8 mouse cellular contexts compared by ENCODE assay signal in genomic region chr11:76201761-76202674, GRCm38 (mm10). TPM values are rescaled to one million over a fixed set of nuclear protein-coding genes. Genes with fewer than 3 reads are reported as not detected.
DNase-seq lines count a peak whose midpoint lies in the region; ATAC-seq and TF ChIP-seq lines count a peak whose summit lies in the region.

No protein-coding gene starts in this region.

- WGBS in lung, embryonic 15.5 days, result under 1% methylated on average over 83 of the region's 90 CpGs

- DNase-seq in G1E (ENCODE audit: low spot score), result peak; percentile 93
- DNase-seq in cerebellum, adult 9-10 months, result peak; percentile 91
- DNase-seq in layer of hippocampus, adult 9-10 months (ENCODE audit: low spot score), result peak; percentile 46
- DNase-seq in testis, postnatal 14 days (ENCODE audit: low spot score), result peak; percentile 73

- peak overlapping the region; percentile 91 for H3K9ac ChIP-seq in lung, embryonic 15.5 days

- peak overlapping the region; percentile 93 for H3K4me3 ChIP-seq in G1E (ENCODE audit: low read depth, low read length)
- peak overlapping the region; percentile 92 for H3K4me3 ChIP-seq in lung, embryonic 15.5 days

- 0 out of 2 replicates have a peak, but pooled peaks cover 5% of the 10 kb centered on the region for H3K27me3 ChIP-seq in G1E (ENCODE audit: insufficient read depth, low read length)
- H3K27me3 ChIP-seq in lung, embryonic 15.5 days, result peaks cover 3% of the 10 kb centered on the region; the same call in 1 of the 2 replicates

- peak overlapping the region; percentile 85 for H3K4me2 ChIP-seq in lung, embryonic 15.5 days

- ATAC-seq in G1E (ENCODE audit: extremely low read depth, insufficient number of reproducible peaks, low FRiP score, poor library complexity, severe bottlenecking), result peak; percentile 63
- ATAC-seq in frontal cortex, adult (ENCODE audit: low TSS enrichment), result peak; percentile 95
- ATAC-seq in hematopoietic stem cell, adult 5-6 weeks (replicated peaks in 1 of 2; ENCODE audit: insufficient read depth in 1 of 2, low FRiP score in 2 of 2, low TSS enrichment in 1 of 2, low read depth in 1 of 2, poor library complexity in 2 of 2, severe bottlenecking in 2 of 2), result peak; percentile 82 to 89
- peak; percentile 99 for ATAC-seq in lung, embryonic 15.5 days (ENCODE audit: borderline replicate concordance, extremely low read depth, low FRiP score, low TSS enrichment)
- ATAC-seq in neutrophil, adult 5-6 weeks (ENCODE audit: extremely low read depth, insufficient number of reproducible peaks, low FRiP score, poor library complexity, severe bottlenecking), result peak; percentile 51

- H3K9me3 ChIP-seq in G1E (replicated peaks), result no peaks in the 10 kb centered on the region
- H3K9me3 ChIP-seq in lung, embryonic 15.5 days, result no peaks in the 10 kb centered on the region

- no peak for TF ChIP-seq CTCF in G1E (IDR thresholded peaks at IDR 0.05; ENCODE audit: low read depth, low read length)

- peaks cover 24% of the 10 kb centered on the region for H3K4me1 ChIP-seq in G1E (ENCODE audit: insufficient read depth, low read depth, low read length)
- peaks cover 22% of the 10 kb centered on the region for H3K4me1 ChIP-seq in lung, embryonic 15.5 days

- H3K27ac ChIP-seq in lung, embryonic 15.5 days, result peak overlapping the region; percentile 73

- H3K36me3 ChIP-seq in G1E (replicated peaks), result peaks cover 34% of the 10 kb centered on the region
- peaks cover 18% of the 10 kb centered on the region for H3K36me3 ChIP-seq in lung, embryonic 15.5 days

RNA-seq across cellular contexts. Expression of gene Dbil5, which starts 15.4 kb away (rescaled TPM):
- total RNA-seq in G1E (2014; fragmentation: Nextera tagmentation), result not detected in 2 replicates
- 2.0 and 3.4 TPM in 2 replicates for total RNA-seq in G1E (2017)
- polyA plus RNA-seq in G1E (2012), result 0.16 and 0.25 TPM in 2 replicates
- 0.65 and 1.1 TPM in 2 replicates for total RNA-seq in hematopoietic stem cell, adult 5-6 weeks (2017)
- polyA plus RNA-seq in lung, embryonic 15.5 days (2015; fragmentation: Nextera tagmentation; extraction: Ambion mirVana), result 0.50 and 1.5 TPM in 2 replicates
- 2.3 TPM in 1 of 2 replicates, not detected in the other for total RNA-seq in neutrophil, adult 5-6 weeks (2017)

RNA-seq across cellular contexts. Expression of gene Gemin4, which starts 15.4 kb away (rescaled TPM):
- 21.9 and 26.4 TPM in 2 replicates for total RNA-seq in G1E (2014; fragmentation: Nextera tagmentation)
- total RNA-seq in G1E (2017), result 19.1 and 20.7 TPM in 2 replicates
- 4.2 and 4.7 TPM in 2 replicates for polyA plus RNA-seq in G1E (2012)
- 20.7 and 37.8 TPM in 2 replicates for total RNA-seq in hematopoietic stem cell, adult 5-6 weeks (2017)
- 28.3 and 37.0 TPM in 2 replicates for polyA plus RNA-seq in lung, embryonic 15.5 days (2015; fragmentation: Nextera tagmentation; extraction: Ambion mirVana)
- total RNA-seq in neutrophil, adult 5-6 weeks (2017), result 5.2 and 5.4 TPM in 2 replicates

RNA-seq across cellular contexts. Expression of gene Fam57a, which starts 22.5 kb away (rescaled TPM):
- 23.5 and 39.0 TPM in 2 replicates for total RNA-seq in G1E (2014; fragmentation: Nextera tagmentation)
- 11.8 and 12.0 TPM in 2 replicates for total RNA-seq in G1E (2017)
- 3.2 and 3.3 TPM in 2 replicates for polyA plus RNA-seq in G1E (2012)
- 3.4 and 5.3 TPM in 2 replicates for total RNA-seq in hematopoietic stem cell, adult 5-6 weeks (2017)
- polyA plus RNA-seq in lung, embryonic 15.5 days (2015; fragmentation: Nextera tagmentation; extraction: Ambion mirVana), result 32.2 and 34.4 TPM in 2 replicates
- 1.2 and 1.4 TPM in 2 replicates for total RNA-seq in neutrophil, adult 5-6 weeks (2017)

RNA-seq across cellular contexts. Expression of gene Vps53, which starts 22.6 kb away (rescaled TPM):
- 27.3 and 35.5 TPM in 2 replicates for total RNA-seq in G1E (2014; fragmentation: Nextera tagmentation)
- 31.1 and 39.3 TPM in 2 replicates for total RNA-seq in G1E (2017)
- 26.1 and 26.4 TPM in 2 replicates for polyA plus RNA-seq in G1E (2012)
- 38.3 and 47.8 TPM in 2 replicates for total RNA-seq in hematopoietic stem cell, adult 5-6 weeks (2017)
- 36.0 and 36.9 TPM in 2 replicates for polyA plus RNA-seq in lung, embryonic 15.5 days (2015; fragmentation: Nextera tagmentation; extraction: Ambion mirVana)
- 26.3 and 28.9 TPM in 2 replicates for total RNA-seq in neutrophil, adult 5-6 weeks (2017)

RNA-seq across cellular contexts. Expression of gene Mrm3, which starts 41.5 kb away (rescaled TPM):
- total RNA-seq in G1E (2014; fragmentation: Nextera tagmentation) (10.7 and 10.8 TPM in 2 replicates), G1E (2017) (17.5 and 22.7 TPM in 2 replicates)
- 13.3 and 13.5 TPM in 2 replicates for polyA plus RNA-seq in G1E (2012)
- 16.1 and 33.6 TPM in 2 replicates for total RNA-seq in hematopoietic stem cell, adult 5-6 weeks (2017)
- polyA plus RNA-seq in lung, embryonic 15.5 days (2015; fragmentation: Nextera tagmentation; extraction: Ambion mirVana), result 21.8 and 22.4 TPM in 2 replicates
- total RNA-seq in neutrophil, adult 5-6 weeks (2017), result 6.8 and 7.7 TPM in 2 replicates

Comparison
In these comparisons a context has a peak if more than half of its experiments do, and no peak if none do; other contexts are left out.
1. Peak in every context shown above with its lines: DNase-seq, ATAC-seq, H3K4me3 ChIP-seq and H3K27ac ChIP-seq.